Mouse (Mus musculus) midbrain, embryonic 10.5 days (tissue): ENCODE measurements at regions not wholly inside any gene's neighbourhood (a gene's known extent, or its start where the extent isn't known, plus 50 kb on each side); places are given as distances from the start of the nearest gene placed in this dataset.

Experiments used
- DNase-seq: peaks from one replicate; pipeline ENCODE4 v3.0.0-alpha.2; 2017; ENCODE audit warnings: low spot score
- H3K27ac ChIP-seq: fragments of 300-500 bp; sonication (generic); replicated peaks from 2 replicates; pipeline ENCODE4 v1.5.1; 2016; ENCODE audit warnings: mild to moderate bottlenecking
- H3K27me3 ChIP-seq: fragments of 300-500 bp; sonication (generic); 2 replicates; pipeline ENCODE4 v1.6.1; 2016; ENCODE audit warnings: low read depth, mild to moderate bottlenecking; ENCODE audit not compliant: poor library complexity, severe bottlenecking
- H3K36me3 ChIP-seq: fragments of 300-500 bp; sonication (generic); 2 replicates; pipeline ENCODE4 v1.6.1; 2016; ENCODE audit warnings: mild to moderate bottlenecking, moderate library complexity
- H3K4me1 ChIP-seq: fragments of 300-500 bp; sonication (generic); 2 replicates; pipeline ENCODE4 v1.6.1; 2016
- H3K4me3 ChIP-seq: fragments of 300-500 bp; sonication (generic); 2 replicates; pipeline ENCODE4 v1.5.1; 2016; ENCODE audit warnings: mild to moderate bottlenecking, moderate library complexity
- H3K9me3 ChIP-seq: fragments of 300-500 bp; sonication (generic); replicated peaks from 2 replicates; pipeline ENCODE4 v1.6.1; 2016; ENCODE audit warnings: mild to moderate bottlenecking
- WGBS: fragments of 180-500 bp; shearing (Covaris S2); methylation state at CpG from one replicate; pipeline ENCODE4 v1.1.7; 2016; 5-methylcytosine and 5-hydroxymethylcytosine counted together

- Histone ChIP-seq H3K36me3 (no peaks in the 10 kb centered on the region), H3K27me3 (no peaks in the 10 kb centered on the region), H3K4me1 (peaks cover 28% of the 10 kb centered on the region), H3K4me3 (no peak overlapping the region), H3K9me3 (no peaks in the 10 kb centered on the region), H3K27ac (no peak overlapping the region)
- no peak for DNase-seq
- WGBS = 73% methylated on average over 4 of the region's 4 CpGs
Observed at GRCm38 (mm10) chr9:63087195-63087594, 61.6 kb downstream of the Skor1 start.

GRCm38 (mm10) chr9:63086671-63087070, 62.1 kb downstream of the Skor1 start:
- H3K27me3 ChIP-seq = no peaks in the 10 kb centered on the region
- DNase-seq = no peak
- 62% methylated on average over 1 of the region's 1 CpGs for WGBS
- H3K36me3 ChIP-seq = no peaks in the 10 kb centered on the region
- no peaks in the 10 kb centered on the region for H3K9me3 ChIP-seq
- no peak overlapping the region for H3K27ac ChIP-seq
- peaks cover 24% of the 10 kb centered on the region for H3K4me1 ChIP-seq
- no peak overlapping the region for H3K4me3 ChIP-seq

GRCm38 (mm10) chr9:63082830-63083229, 65.9 kb downstream of the Skor1 start:
- Histone ChIP-seq H3K4me3 (no peak overlapping the region), H3K27me3 (no peaks in the 10 kb centered on the region; the same call in 1 of the 2 replicates), H3K36me3 (no peaks in the 10 kb centered on the region), H3K9me3 (no peaks in the 10 kb centered on the region), H3K4me1 (peaks cover 8% of the 10 kb centered on the region; the same call in 1 of the 2 replicates), H3K27ac (no peak overlapping the region)
- 91% methylated on average over 7 of the region's 7 CpGs for WGBS
- DNase-seq = no peak

GRCm38 (mm10) chr9:63082311-63082710, 66.5 kb downstream of the Skor1 start:
- peaks cover 8% of the 10 kb centered on the region; the same call in 1 of the 2 replicates for H3K4me1 ChIP-seq
- no peaks in the 10 kb centered on the region for H3K36me3 ChIP-seq
- H3K9me3 ChIP-seq = no peaks in the 10 kb centered on the region
- H3K4me3 ChIP-seq = no peak overlapping the region
- no peak overlapping the region for H3K27ac ChIP-seq
- H3K27me3 ChIP-seq = no peaks in the 10 kb centered on the region; the same call in 1 of the 2 replicates
- WGBS = 93% methylated on average over 3 of the region's 3 CpGs
- DNase-seq = no peak

- H3K9me3 ChIP-seq = no peaks in the 10 kb centered on the region
- WGBS = 95% methylated on average over 5 of the region's 5 CpGs
- no peak overlapping the region for H3K27ac ChIP-seq
- H3K4me1 ChIP-seq = peaks cover 16% of the 10 kb centered on the region
- no peak for DNase-seq
- no peak overlapping the region for H3K4me3 ChIP-seq
- no peaks in the 10 kb centered on the region; the same call in 1 of the 2 replicates for H3K27me3 ChIP-seq
- H3K36me3 ChIP-seq = no peaks in the 10 kb centered on the region
Observed at GRCm38 (mm10) chr9:63080406-63080805, 68.4 kb downstream of the Skor1 start.

- WGBS = 8% methylated on average over 5 of the region's 5 CpGs
- H3K27ac ChIP-seq = peak overlapping the region; percentile 76
- DNase-seq = peak; percentile 75
- H3K27me3 ChIP-seq = peaks cover 9% of the 10 kb centered on the region; the same call in 1 of the 2 replicates
- H3K4me1 ChIP-seq = peaks cover 42% of the 10 kb centered on the region
- no peak overlapping the region for H3K4me3 ChIP-seq
- no peaks in the 10 kb centered on the region for H3K9me3 ChIP-seq
- H3K36me3 ChIP-seq = no peaks in the 10 kb centered on the region
Observed at GRCm38 (mm10) chr9:63075252-63075651, 73.5 kb downstream of the Skor1 start.

- Histone ChIP-seq H3K4me3 (no peak overlapping the region), H3K36me3 (no peaks in the 10 kb centered on the region), H3K27ac (peak overlapping the region; percentile 76), H3K9me3 (no peaks in the 10 kb centered on the region), H3K4me1 (peaks cover 46% of the 10 kb centered on the region), H3K27me3 (peaks cover 9% of the 10 kb centered on the region; the same call in 1 of the 2 replicates)
- peak; percentile 42 for DNase-seq
- WGBS = 26% methylated on average over 7 of the region's 7 CpGs
Observed at GRCm38 (mm10) chr9:63074803-63075202, 74.0 kb downstream of the Skor1 start.

- peak overlapping the region; percentile 76 for H3K27ac ChIP-seq
- WGBS = 21% methylated on average over 10 of the region's 10 CpGs
Observed at GRCm38 (mm10) chr9:63074023-63074750, 74.6 kb downstream of the Skor1 start.

GRCm38 (mm10) chr9:63071032-63071431, 77.7 kb downstream of the Skor1 start:
- no peaks in the 10 kb centered on the region for H3K36me3 ChIP-seq
- H3K4me3 ChIP-seq = no peak overlapping the region
- H3K27ac ChIP-seq = no peak overlapping the region
- 59% methylated on average over 6 of the region's 6 CpGs for WGBS
- DNase-seq = no peak
- H3K27me3 ChIP-seq = peaks cover 9% of the 10 kb centered on the region; the same call in 1 of the 2 replicates
- peaks cover 49% of the 10 kb centered on the region for H3K4me1 ChIP-seq
- H3K9me3 ChIP-seq = no peaks in the 10 kb centered on the region; the same call in 1 of the 2 replicates

More at GRCm38 (mm10) chr9:63074023-63074750, 74.6 kb downstream of the Skor1 start:
- Histone ChIP-seq H3K4me1 (peaks cover 52% of the 10 kb centered on the region), H3K27me3 (0 out of 2 replicates have a peak, but pooled peaks cover 9% of the 10 kb centered on the region), H3K4me3 (0 out of 2 replicates have a peak overlapping the region, but pooled peaks have one; percentile 1), H3K9me3 (no peaks in the 10 kb centered on the region), H3K36me3 (no peaks in the 10 kb centered on the region)
- DNase-seq = peak; percentile 33

GRCm38 (mm10) chr9:63069919-63070318, 78.8 kb downstream of the Skor1 start:
- Histone ChIP-seq H3K4me3 (no peak overlapping the region), H3K27me3 (peaks cover 9% of the 10 kb centered on the region; the same call in 1 of the 2 replicates), H3K27ac (no peak overlapping the region), H3K9me3 (no peaks in the 10 kb centered on the region; the same call in 1 of the 2 replicates), H3K4me1 (peaks cover 38% of the 10 kb centered on the region), H3K36me3 (no peaks in the 10 kb centered on the region)
- WGBS = 81% methylated on average over 6 of the region's 6 CpGs
- DNase-seq = no peak

- peaks cover 13% of the 10 kb centered on the region for H3K9me3 ChIP-seq
- no peak for DNase-seq
- no peaks in the 10 kb centered on the region; the same call in 1 of the 2 replicates for H3K36me3 ChIP-seq
- WGBS = 75% methylated on average over 2 of the region's 2 CpGs
- H3K27me3 ChIP-seq = no peaks in the 10 kb centered on the region; the same call in 1 of the 2 replicates
- no peak overlapping the region for H3K4me3 ChIP-seq
- H3K27ac ChIP-seq = no peak overlapping the region
- peaks cover 22% of the 10 kb centered on the region for H3K4me1 ChIP-seq
Observed at GRCm38 (mm10) chr9:63067054-63067406, 79.3 kb upstream of the Pias1 start.

- Histone ChIP-seq H3K36me3 (no peaks in the 10 kb centered on the region; the same call in 1 of the 2 replicates), H3K27me3 (peaks cover 3% of the 10 kb centered on the region), H3K27ac (no peak overlapping the region), H3K4me1 (peaks cover 17% of the 10 kb centered on the region), H3K4me3 (no peak overlapping the region), H3K9me3 (peaks cover 13% of the 10 kb centered on the region)
- WGBS = 88% methylated on average over 10 of the region's 10 CpGs
- DNase-seq = no peak
Observed at GRCm38 (mm10) chr9:63066384-63067053, 78.8 kb upstream of the Pias1 start.

- no peak overlapping the region for H3K27ac ChIP-seq
- peaks cover 13% of the 10 kb centered on the region for H3K9me3 ChIP-seq
- 92% methylated on average over 2 of the region's 2 CpGs for WGBS
- H3K4me1 ChIP-seq = peaks cover 17% of the 10 kb centered on the region
- DNase-seq = no peak
- no peaks in the 10 kb centered on the region; the same call in 1 of the 2 replicates for H3K36me3 ChIP-seq
- H3K27me3 ChIP-seq = peaks cover 24% of the 10 kb centered on the region
- no peak overlapping the region for H3K4me3 ChIP-seq
Observed at GRCm38 (mm10) chr9:63063525-63063924, 75.8 kb upstream of the Pias1 start.
